In genomic region chr11:75551961-75552441, GRCm38 (mm10) we compare ENCODE assay signal across 9 mouse cellular contexts. TPM values are rescaled to one million over a fixed set of nuclear protein-coding genes. Genes with fewer than 3 reads are reported as not detected.
DNase-seq lines count a peak whose midpoint lies in the region; ATAC-seq and TF ChIP-seq lines count a peak whose summit lies in the region.
"Had no signal": no experiment of that assay in that cellular context is flagged by ENCODE, and none has a peak within 500 bp of the region (broad histone marks: within the 10 kb centered on the region; RNA-seq: fewer than 3 reads in every experiment).

No protein-coding gene starts in this region.

- H3K4me1 ChIP-seq in midbrain, embryonic 10.5 days: peaks cover 39% of the 10 kb centered on the region
- no peaks in the 10 kb centered on the region for H3K4me1 ChIP-seq in midbrain, postnatal 0 days (ENCODE audit: insufficient read depth, low read length)
- H3K4me1 ChIP-seq in intestine, postnatal 0 days (replicated peaks; ENCODE audit: control insufficient read depth, insufficient read depth, low read length): peaks cover 10% of the 10 kb centered on the region; the same call in 1 of the 2 replicates
- peaks cover 31% of the 10 kb centered on the region for H3K4me1 ChIP-seq in olfactory bulb, adult 2 months (ENCODE audit: control insufficient read depth, insufficient read depth, low read length)

- intact Hi-C loops in gastrocnemius, postnatal 36 days (cut with DNase I): no loop called here

- H3K27ac ChIP-seq in midbrain, embryonic 10.5 days (replicated peaks): peak overlapping the region; percentile 47; the same call in 1 of the 2 replicates
- no peak overlapping the region for H3K27ac ChIP-seq in midbrain, postnatal 0 days (ENCODE audit: low read depth, low read length)
- peak overlapping the region; percentile 66 for H3K27ac ChIP-seq in intestine, postnatal 0 days (ENCODE audit: low read depth, low read length)
- H3K27ac ChIP-seq in olfactory bulb, adult 2 months (ENCODE audit: insufficient read depth, low read depth, low read length): peak overlapping the region; percentile 89
- H3K27ac ChIP-seq: liver, embryonic 14.5 days had no signal

- ATAC-seq in midbrain, postnatal 0 days (ENCODE audit: low FRiP score): no peak
- peak; percentile 48; the same call in 1 of the 2 replicates for ATAC-seq in intestine, postnatal 0 days

- no peaks in the 10 kb centered on the region for H3K9me3 ChIP-seq in midbrain, embryonic 10.5 days (replicated peaks)
- no peaks in the 10 kb centered on the region for H3K9me3 ChIP-seq in midbrain, postnatal 0 days (ENCODE audit: low read length)
- no peaks in the 10 kb centered on the region for H3K9me3 ChIP-seq in intestine, postnatal 0 days (ENCODE audit: control insufficient read depth)

- WGBS in midbrain, embryonic 10.5 days: 77% methylated on average over 9 of the region's 9 CpGs
- 42% methylated on average over 9 of the region's 9 CpGs for WGBS in midbrain, postnatal 0 days
- WGBS in intestine, postnatal 0 days: 34% methylated on average over 9 of the region's 9 CpGs
- 27% methylated on average over 9 of the region's 9 CpGs for WGBS in olfactory bulb, adult 2 months

- H3K36me3 ChIP-seq in midbrain, embryonic 10.5 days: no peaks in the 10 kb centered on the region
- peaks cover 15% of the 10 kb centered on the region for H3K36me3 ChIP-seq in midbrain, postnatal 0 days (ENCODE audit: insufficient read depth, low read length)
- peaks cover 6% of the 10 kb centered on the region for H3K36me3 ChIP-seq in intestine, postnatal 0 days (ENCODE audit: control insufficient read depth, insufficient read depth)

- no peak overlapping the region for H3K4me3 ChIP-seq in midbrain, embryonic 10.5 days
- H3K4me3 ChIP-seq in midbrain, postnatal 0 days (ENCODE audit: low read depth, low read length): no peak overlapping the region
- no peak overlapping the region for H3K4me3 ChIP-seq in intestine, postnatal 0 days (ENCODE audit: low read depth, low read length)
- H3K4me3 ChIP-seq in olfactory bulb, adult 2 months (ENCODE audit: insufficient read depth, low read depth, low read length): no peak overlapping the region

- no peak for TF ChIP-seq POLR2A in olfactory bulb, adult 2 months (IDR thresholded peaks at IDR 0.05; ENCODE audit: insufficient read depth, low read depth, low read length)

- no peak for DNase-seq in midbrain, embryonic 10.5 days (ENCODE audit: low spot score)
- DNase-seq in midbrain, postnatal 0 days (ENCODE audit: low spot score): no peak
- DNase-seq in cerebellum, adult 9-11 months: peak; percentile 86
- peak; percentile 60 to 65 for DNase-seq in gastrocnemius, postnatal 36 days
- no peak for DNase-seq in left cerebral cortex, adult 8-10 months (ENCODE audit: low spot score in 2 of 2)
- no peak for DNase-seq in thymus, adult 18-20 months

- H3K9ac ChIP-seq in midbrain, postnatal 0 days (replicated peaks; ENCODE audit: low read length, poor library complexity, severe bottlenecking): no peak overlapping the region
- 0 out of 2 replicates have a peak overlapping the region, but pooled peaks have one; percentile 12 for H3K9ac ChIP-seq in intestine, postnatal 0 days (ENCODE audit: low read depth, low read length)
- H3K9ac ChIP-seq: liver, embryonic 14.5 days had no signal

- H3K27me3 ChIP-seq in midbrain, embryonic 10.5 days (ENCODE audit: low read depth, poor library complexity, severe bottlenecking): no peaks in the 10 kb centered on the region
- no peaks in the 10 kb centered on the region for H3K27me3 ChIP-seq in midbrain, postnatal 0 days (ENCODE audit: insufficient read depth, low read length)
- H3K27me3 ChIP-seq in intestine, postnatal 0 days (replicated peaks; ENCODE audit: control insufficient read depth, insufficient read depth, low read length): no peaks in the 10 kb centered on the region

- H3K4me2 ChIP-seq in midbrain, postnatal 0 days (ENCODE audit: low read depth, low read length, poor library complexity, severe bottlenecking): no peak overlapping the region
- no peak overlapping the region; the same call in 1 of the 2 replicates for H3K4me2 ChIP-seq in intestine, postnatal 0 days (replicated peaks; ENCODE audit: low read depth)

- TF ChIP-seq CTCF in midbrain, postnatal 0 days (IDR thresholded peaks at IDR 0.05): no peak
- TF ChIP-seq CTCF in intestine, postnatal 0 days (IDR thresholded peaks at IDR 0.05; ENCODE audit: low read depth): no peak
- no peak for TF ChIP-seq CTCF in olfactory bulb, adult 2 months (IDR thresholded peaks at IDR 0.05; ENCODE audit: insufficient read depth, low read depth, low read length)

RNA-seq across cellular contexts. Expression of gene Slc43a2, which starts 20.5 kb away (rescaled TPM):
- 6.5 and 8.2 TPM in 2 replicates for polyA plus RNA-seq in midbrain, embryonic 10.5 days (2016; fragmentation: Nextera tagmentation; extraction: Ambion mirVana)
- total RNA-seq in midbrain, postnatal 0 days (2014; rRNA removed): 34.3 and 34.5 TPM in 2 replicates
- 17.0 and 20.4 TPM in 2 replicates for polyA plus RNA-seq in midbrain, postnatal 0 days (2015; fragmentation: Nextera tagmentation; extraction: Ambion mirVana)
- 10 to 100 TPM; 17.6 to 26.9 TPM for total RNA-seq in gastrocnemius, postnatal 36 days (2021)
- polyA plus RNA-seq in intestine, postnatal 0 days (2015; fragmentation: Nextera tagmentation; extraction: Ambion mirVana): 46.4 and 59.5 TPM in 2 replicates
- polyA plus RNA-seq in olfactory bulb, adult 2 months (2012; ENCODE audit: insufficient read depth, insufficient read length, low replicate concordance, missing spikeins): 363 TPM in 1 of 2 replicates, not detected in the other
- total RNA-seq in left cerebral cortex, adult 8-10 months (2022): 10 to 100 TPM; 45.5 to 58.2 (median 52.2) TPM

RNA-seq across cellular contexts. Expression of gene Pitpna, which starts 35.9 kb away (rescaled TPM):
- 63.4 and 65.5 TPM in 2 replicates for polyA plus RNA-seq in midbrain, embryonic 10.5 days (2016; fragmentation: Nextera tagmentation; extraction: Ambion mirVana)
- total RNA-seq in midbrain, postnatal 0 days (2014; rRNA removed): 105 and 108 TPM in 2 replicates
- polyA plus RNA-seq in midbrain, postnatal 0 days (2015; fragmentation: Nextera tagmentation; extraction: Ambion mirVana): 91.7 and 106 TPM in 2 replicates
- 100 to 1,000 TPM; 186 to 223 TPM for total RNA-seq in gastrocnemius, postnatal 36 days (2021)
- polyA plus RNA-seq in intestine, postnatal 0 days (2015; fragmentation: Nextera tagmentation; extraction: Ambion mirVana): 160 and 161 TPM in 2 replicates
- polyA plus RNA-seq in olfactory bulb, adult 2 months (2012; ENCODE audit: insufficient read depth, insufficient read length, low replicate concordance, missing spikeins): 209 and 678 TPM in 2 replicates
- 100 to 1,000 TPM; 300 to 319 (median 307) TPM for total RNA-seq in left cerebral cortex, adult 8-10 months (2022)

RNA-seq across cellular contexts. Expression of gene Scarf1, which starts 38.7 kb away (rescaled TPM):
- polyA plus RNA-seq in midbrain, embryonic 10.5 days (2016; fragmentation: Nextera tagmentation; extraction: Ambion mirVana): 4.7 and 4.8 TPM in 2 replicates
- 3.6 and 3.8 TPM in 2 replicates for total RNA-seq in midbrain, postnatal 0 days (2014; rRNA removed)
- polyA plus RNA-seq in midbrain, postnatal 0 days (2015; fragmentation: Nextera tagmentation; extraction: Ambion mirVana): 3.0 and 3.5 TPM in 2 replicates
- total RNA-seq in gastrocnemius, postnatal 36 days (2021): 1 to 10 TPM; 2.8 to 3.1 TPM
- polyA plus RNA-seq in intestine, postnatal 0 days (2015; fragmentation: Nextera tagmentation; extraction: Ambion mirVana): 2.8 and 3.2 TPM in 2 replicates
- not detected in 2 replicates for polyA plus RNA-seq in olfactory bulb, adult 2 months (2012; ENCODE audit: insufficient read depth, insufficient read length, low replicate concordance, missing spikeins)
- 1 to 10 TPM; 1.6 to 1.9 (median 1.7) TPM for total RNA-seq in left cerebral cortex, adult 8-10 months (2022)

RNA-seq across cellular contexts. Expression of gene Rilp, which starts 42.1 kb away (rescaled TPM):
- polyA plus RNA-seq in midbrain, embryonic 10.5 days (2016; fragmentation: Nextera tagmentation; extraction: Ambion mirVana): 0.35 and 0.44 TPM in 2 replicates
- 5.7 and 7.0 TPM in 2 replicates for total RNA-seq in midbrain, postnatal 0 days (2014; rRNA removed)
- polyA plus RNA-seq in midbrain, postnatal 0 days (2015; fragmentation: Nextera tagmentation; extraction: Ambion mirVana): 6.9 and 7.5 TPM in 2 replicates
- 10 to 100 TPM; 39.1 to 40.1 TPM for total RNA-seq in gastrocnemius, postnatal 36 days (2021)
- polyA plus RNA-seq in intestine, postnatal 0 days (2015; fragmentation: Nextera tagmentation; extraction: Ambion mirVana): 6.8 and 6.9 TPM in 2 replicates
- not detected in 2 replicates for polyA plus RNA-seq in olfactory bulb, adult 2 months (2012; ENCODE audit: insufficient read depth, insufficient read length, low replicate concordance, missing spikeins)
- total RNA-seq in left cerebral cortex, adult 8-10 months (2022): 1 to 10 TPM; 1.7 to 2.4 (median 2.1) TPM

Comparison
In these comparisons a context has a peak if more than half of its experiments do, and no peak if none do; other contexts are left out.
1. DNase-seq: peak in cerebellum, adult 9-11 months (single experiment) and gastrocnemius, postnatal 36 days (2 of 2); none in midbrain, embryonic 10.5 days (single experiment), midbrain, postnatal 0 days (single experiment), left cerebral cortex, adult 8-10 months (0 of 2) and thymus, adult 18-20 months (0 of 2).